ENCODE assay signal across 8 mouse cellular contexts in genomic region chr11:116274045-116274666, GRCm38 (mm10). TPM values are rescaled to one million over a fixed set of nuclear protein-coding genes. Genes with fewer than 3 reads are reported as not detected.
DNase-seq lines count a peak whose midpoint lies in the region; ATAC-seq and TF ChIP-seq lines count a peak whose summit lies in the region.

Gene Srp68 (minus strand): TSS chr11:116274217.

- peaks cover 0 to 2% of the 10 kb centered on the region in 2 experiments; a peak in 1 of 4 replicates for H3K4me1 ChIP-seq in ES-E14 (ENCODE audit: control insufficient read depth in 2 of 2, insufficient read depth in 2 of 2, low read length in 2 of 2, poor library complexity in 1 of 2)
- H3K4me1 ChIP-seq in forebrain, embryonic 15.5 days: peaks cover 31% of the 10 kb centered on the region
- peaks cover 4% of the 10 kb centered on the region; the same call in 1 of the 2 replicates for H3K4me1 ChIP-seq in lung, adult 2 months (ENCODE audit: control insufficient read depth, insufficient read depth, low read length)

- peak within 1 kb of the TSS; percentile 69 to 86 for H3K4me3 ChIP-seq in ES-E14 (ENCODE audit: insufficient read depth in 1 of 2, low read depth in 1 of 2, low read length in 2 of 2, poor library complexity in 1 of 2, severe bottlenecking in 1 of 2)
- H3K4me3 ChIP-seq in forebrain, embryonic 15.5 days: peak within 1 kb of the TSS; percentile 77
- peak within 1 kb of the TSS; percentile 77 for H3K4me3 ChIP-seq in lung, adult 2 months (replicated peaks; ENCODE audit: extremely low read depth, low read depth, low read length)

- TF ChIP-seq POLR2A in lung, adult 2 months (IDR thresholded peaks at IDR 0.05; ENCODE audit: borderline replicate concordance, extremely low read depth, low read depth, low read length): peak; percentile 94

- H3K36me3 ChIP-seq in ES-E14 (ENCODE audit: control insufficient read depth, insufficient read depth, low read length, poor library complexity, severe bottlenecking): peaks cover 11% of the 10 kb centered on the region; the same call in 1 of the 2 replicates
- H3K36me3 ChIP-seq in forebrain, embryonic 15.5 days: peaks cover 4% of the 10 kb centered on the region; the same call in 1 of the 2 replicates

- DNase-seq in ES-E14 (ENCODE audit: low read depth, low spot score): peak; percentile 74
- DNase-seq in cerebellum, adult 11-12 months: peak; percentile 90
- DNase-seq in heart, postnatal 25 days (ENCODE audit: low spot score): peak; percentile 78
- DNase-seq in layer of hippocampus, adult 18-20 months (ENCODE audit: low spot score in 2 of 2): peak; percentile 93 to 97
- peak; percentile 87 for DNase-seq in lung, adult 2 months
- peak; percentile 84 to 88 for DNase-seq in thymus, adult 18-20 months

- H3K4me2 ChIP-seq in forebrain, embryonic 15.5 days (replicated peaks): peak within 1 kb of the TSS; percentile 78

- intact Hi-C loops in heart, postnatal 25 days (cut with DNase I): loop anchor here (1.0 kb wide), 1 partner anchor 32 kb away; no protein-coding TSS in a partner anchor

- WGBS in forebrain, embryonic 15.5 days: 2% methylated on average over 32 of the region's 32 CpGs
- 2% methylated on average over 32 of the region's 32 CpGs for WGBS in lung, adult 2 months

- no peaks in the 10 kb centered on the region for H3K9me3 ChIP-seq in ES-E14 (ENCODE audit: control insufficient read depth, insufficient read depth, low read depth, low read length)
- H3K9me3 ChIP-seq in forebrain, embryonic 15.5 days: no peaks in the 10 kb centered on the region

- H3K27ac ChIP-seq in ES-E14 (ENCODE audit: insufficient read depth, low read depth, low read length, poor library complexity, severe bottlenecking): peak within 1 kb of the TSS; percentile 12; the same call in 1 of the 2 replicates
- H3K27ac ChIP-seq in forebrain, embryonic 15.5 days (replicated peaks): peak within 1 kb of the TSS; percentile 95

- ATAC-seq in forebrain, embryonic 15.5 days (replicated peaks): peak; percentile 100
- peak; percentile 96 for ATAC-seq in neutrophil, adult 5-6 weeks (ENCODE audit: extremely low read depth, insufficient number of reproducible peaks, low FRiP score, poor library complexity, severe bottlenecking)

- H3K9ac ChIP-seq in ES-E14 (ENCODE audit: insufficient read depth, low read depth, low read length, poor library complexity, severe bottlenecking): peak within 1 kb of the TSS; percentile 90
- H3K9ac ChIP-seq in forebrain, embryonic 15.5 days (replicated peaks): peak within 1 kb of the TSS; percentile 87

- TF ChIP-seq CTCF in lung, adult 2 months (IDR thresholded peaks at IDR 0.05; ENCODE audit: insufficient read depth, low read length): no peak

- no peaks in the 10 kb centered on the region for H3K27me3 ChIP-seq in forebrain, embryonic 15.5 days

- in situ Hi-C loops in ES-E14 (cut with MboI; ENCODE audit: low sequenced_read_pairs in 2 of 2, unreplicated experiment in 2 of 2): no loop called here

TF ChIP-seq in ES-E14, 5 proteins besides CTCF, POLR2A, EP300 and RAD21:
- TF ChIP-seq MAFK (IDR thresholded peaks at IDR 0.05; ENCODE audit: insufficient read depth, low read depth, low read length) (no peak), CHD2 (IDR thresholded peaks at IDR 0.05; ENCODE audit: low read depth, low read length) (no peak), ZC3H11A (IDR thresholded peaks at IDR 0.05; ENCODE audit: borderline replicate concordance, low read depth, low read length) (no peak), HCFC1 (IDR thresholded peaks at IDR 0.05; ENCODE audit: borderline replicate concordance, insufficient read depth, low read length) (peak; percentile 82), ZNF384 (IDR thresholded peaks at IDR 0.05; ENCODE audit: low read depth, low read length) (no peak)
TF ChIP-seq in ES-E14: peak in this region for 1.

RNA-seq across cellular contexts. Expression of gene Srp68, which starts in this region (rescaled TPM):
- 33.4 and 38.2 TPM in 2 replicates for total RNA-seq in ES-E14 (2012; rRNA removed)
- 68.9 and 71.5 TPM in 2 replicates for polyA plus RNA-seq in forebrain, embryonic 15.5 days (2015; fragmentation: Nextera tagmentation; extraction: Ambion mirVana)
- 10 to 100 TPM; 61.9 to 62.9 TPM for total RNA-seq in heart, postnatal 25 days (2021)
- total RNA-seq in layer of hippocampus, adult 18-20 months (2021): 10 to 100 TPM; 69.4 to 71.3 TPM
- polyA plus RNA-seq in lung, adult 2 months (2012; rRNA removed): 29.7 and 42.9 TPM in 2 replicates
- 18.4 and 21.6 TPM in 2 replicates for total RNA-seq in neutrophil, adult 5-6 weeks (2017)

Comparison
In these comparisons a context has a peak if more than half of its experiments do, and no peak if none do; other contexts are left out.
1. Peak in every context shown above with its lines: DNase-seq, ATAC-seq, H3K4me3 ChIP-seq and H3K27ac ChIP-seq.